Mouse (Mus musculus): Measurements from ENCODE around the gene Rpgrip1l. TPM values are rescaled to one million over a fixed set of nuclear protein-coding genes. Genes with fewer than 3 reads are reported as not detected.

Rpgrip1l gene
- total and polyA plus RNA-seq, 3 experiments: 2.1 to 5.0 (median 3.8) TPM

- H3K27ac ChIP-seq (ENCODE audit: insufficient read depth, low read depth): no peak overlapping the region
Measured at GRCm38 (mm10) chr8:91312342-91312741, 720 bp downstream of the Rpgrip1l start.

DNA sequence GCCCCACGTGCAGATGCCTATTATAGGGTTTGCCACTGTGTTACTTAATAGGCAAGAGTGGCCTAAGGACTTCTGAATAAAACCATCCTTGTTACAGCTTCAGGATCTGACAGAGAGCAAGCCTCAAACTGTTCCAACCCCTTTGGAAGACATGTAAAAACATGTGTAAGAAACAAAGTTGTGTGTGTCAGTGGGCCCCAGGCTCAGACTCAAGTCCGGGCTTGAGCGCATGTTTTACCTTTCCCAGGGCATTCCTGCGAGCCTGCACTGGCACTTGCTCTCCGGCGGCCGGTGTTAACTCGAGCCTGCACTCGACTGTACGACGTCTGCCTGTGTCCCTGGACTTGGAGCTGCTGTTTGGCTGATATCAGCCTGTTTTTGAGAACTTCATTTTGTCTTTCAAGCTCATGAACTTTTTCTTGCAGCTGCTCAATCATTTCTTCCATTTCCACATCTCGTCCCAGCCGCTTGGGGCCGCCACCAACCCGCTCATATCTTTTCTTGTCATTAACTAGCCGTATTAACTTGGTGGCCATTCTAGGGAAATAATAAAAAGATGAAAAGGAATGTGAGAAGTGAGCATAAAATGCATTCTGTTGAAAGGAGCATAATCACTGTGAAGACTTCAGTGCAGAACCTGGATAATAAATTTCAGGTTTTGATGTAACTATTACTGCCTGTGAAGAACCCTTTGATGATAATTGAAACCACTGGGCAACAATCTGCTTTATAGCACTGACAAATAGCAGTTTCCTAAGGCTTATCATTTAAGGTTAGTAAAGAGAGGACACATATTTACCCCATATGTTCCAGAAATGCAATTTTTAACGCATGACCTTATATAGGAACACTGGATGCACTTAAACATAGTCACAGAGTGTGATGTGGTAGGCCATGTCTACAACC, 8.3 kb downstream of the Rpgrip1l start:
- dilution Hi-C loops (cut with MboI; ENCODE audit: extremely low pct_ligation_motif_present, extremely low pct_unique_long_range_greater_than_20kb, low sequenced_read_pairs): no loop called here

More at GRCm38 (mm10) chr8:91312342-91312741, 720 bp downstream of the Rpgrip1l start:
- Histone ChIP-seq H3K36me3 (replicated peaks in 1 of 2; ENCODE audit: control insufficient read depth in 1 of 2, insufficient read depth in 1 of 2, low read length in 1 of 2) (peaks cover 0 to 19% of the 10 kb centered on the region in 2 experiments), H3K79me2 (replicated peaks; ENCODE audit: control insufficient read depth, extremely low read depth, insufficient read depth, poor library complexity, severe bottlenecking) (peaks cover 23% of the 10 kb centered on the region), H3K9ac (ENCODE audit: insufficient read depth, low read depth) (peak overlapping the region; percentile 56; the same call in 1 of the 2 replicates), H3K4me1 (ENCODE audit: control insufficient read depth in 1 of 2, insufficient read depth in 2 of 2) (peaks cover 0 to 27% of the 10 kb centered on the region in 2 experiments; a peak in 2 of 4 replicates), H3K4me2 (ENCODE audit: insufficient read depth, low read depth, poor library complexity, severe bottlenecking) (peak overlapping the region; percentile 79), H3K4me3 (replicated peaks in 1 of 3; ENCODE audit: low read depth in 2 of 3, low read length in 2 of 3, poor library complexity in 1 of 3) (peak overlapping the region; percentile 74 to 79 (median 76)), H3K9me3 (replicated peaks; ENCODE audit: low read length) (no peaks in the 10 kb centered on the region), H3K27me3 (replicated peaks) (no peaks in the 10 kb centered on the region)
- TF ChIP-seq CHD1 (IDR thresholded peaks at IDR 0.05; ENCODE audit: low read depth, low read length): no peak
- no peak for TF ChIP-seq RAD21 (IDR thresholded peaks at IDR 0.05; ENCODE audit: low read depth, low read length)
- no peak for TF ChIP-seq GABPA (IDR thresholded peaks at IDR 0.05; ENCODE audit: insufficient replicate concordance, low read depth, low read length)
- no peak for TF ChIP-seq ZC3H11A (IDR thresholded peaks at IDR 0.05; ENCODE audit: low read depth, low read length)
- TF ChIP-seq POLR2A (IDR thresholded peaks at IDR 0.05; ENCODE audit: low read depth, low read length): no peak
- no peak for TF ChIP-seq IRF4 (IDR thresholded peaks at IDR 0.05; ENCODE audit: low read depth, low read length)
- no peak for TF ChIP-seq ZMIZ1 (IDR thresholded peaks at IDR 0.05; ENCODE audit: low read depth, low read length)
- TF ChIP-seq NELFE (IDR thresholded peaks at IDR 0.05; ENCODE audit: low read depth, low read length): no peak
- no peak for TF ChIP-seq POLR2AphosphoS2 (IDR thresholded peaks at IDR 0.05; ENCODE audit: low read depth, low read length)
- no peak for TF ChIP-seq ZKSCAN1 (IDR thresholded peaks at IDR 0.05; ENCODE audit: borderline replicate concordance, low read depth, low read length)
- TF ChIP-seq NRF1 (IDR thresholded peaks at IDR 0.05; ENCODE audit: low read depth, low read length): no peak
- TF ChIP-seq USF1 (IDR thresholded peaks at IDR 0.05; ENCODE audit: low read depth, low read length): no peak
- TF ChIP-seq SIN3A (IDR thresholded peaks at IDR 0.05; ENCODE audit: low read length): no peak
- no peak for TF ChIP-seq MAX (IDR thresholded peaks at IDR 0.05; ENCODE audit: low read length)
- dilution Hi-C loops (cut with MboI; ENCODE audit: extremely low pct_ligation_motif_present, extremely low pct_unique_long_range_greater_than_20kb, low sequenced_read_pairs) (no loop called here), in situ Hi-C loops (cut with MboI; ENCODE audit: low pct_ligation_motif_present, low pct_unique_long_range_greater_than_20kb, low sequenced_read_pairs) (no loop called here)
- DNase-seq (ENCODE audit: extremely low read depth): no peak

More for the DNA sequence above, 8.3 kb downstream of the Rpgrip1l start:
- peaks cover 12 to 24% of the 10 kb centered on the region in 2 experiments for H3K36me3 ChIP-seq (replicated peaks in 1 of 2; ENCODE audit: control insufficient read depth in 1 of 2, insufficient read depth in 1 of 2, low read length in 1 of 2)
- H3K4me1 ChIP-seq (ENCODE audit: control insufficient read depth in 1 of 2, insufficient read depth in 2 of 2): no peaks in the 10 kb centered on the region
- no peak overlapping the region for H3K9ac ChIP-seq (ENCODE audit: insufficient read depth, low read depth)
- no peaks in the 10 kb centered on the region for H3K27me3 ChIP-seq (replicated peaks)
- H3K79me2 ChIP-seq (replicated peaks; ENCODE audit: control insufficient read depth, extremely low read depth, insufficient read depth, poor library complexity, severe bottlenecking): no peaks in the 10 kb centered on the region
- no peak overlapping the region for H3K4me3 ChIP-seq (replicated peaks in 1 of 3; ENCODE audit: low read depth in 2 of 3, low read length in 2 of 3, poor library complexity in 1 of 3)
- TF ChIP-seq PAX5 (IDR thresholded peaks at IDR 0.05; ENCODE audit: low read length) (no peak), MAZ (IDR thresholded peaks at IDR 0.05; ENCODE audit: low read depth, low read length) (no peak), POLR2AphosphoS2 (IDR thresholded peaks at IDR 0.05; ENCODE audit: low read depth, low read length) (no peak), ZKSCAN1 (IDR thresholded peaks at IDR 0.05; ENCODE audit: borderline replicate concordance, low read depth, low read length) (no peak), EP300 (IDR thresholded peaks at IDR 0.05; ENCODE audit: low read length) (no peak), JUND (conservative IDR thresholded peaks at IDR 0.05; ENCODE audit: low read depth, low read length) (no peak), KAT2A (IDR thresholded peaks at IDR 0.05; ENCODE audit: insufficient replicate concordance, low read length) (no peak), IRF4 (IDR thresholded peaks at IDR 0.05; ENCODE audit: low read depth, low read length) (no peak), MEF2A (IDR thresholded peaks at IDR 0.05; ENCODE audit: borderline replicate concordance, low read depth, low read length) (no peak), ETS1 (conservative IDR thresholded peaks at IDR 0.05; ENCODE audit: low read depth, low read length) (no peak), GABPA (IDR thresholded peaks at IDR 0.05; ENCODE audit: insufficient replicate concordance, low read depth, low read length) (no peak), NRF1 (IDR thresholded peaks at IDR 0.05; ENCODE audit: low read depth, low read length) (no peak)
- in situ Hi-C loops (cut with MboI; ENCODE audit: low pct_ligation_motif_present, low pct_unique_long_range_greater_than_20kb, low sequenced_read_pairs): no loop called here
- H3K27ac ChIP-seq (ENCODE audit: insufficient read depth, low read depth): no peak overlapping the region
- no peak overlapping the region for H3K4me2 ChIP-seq (ENCODE audit: insufficient read depth, low read depth, poor library complexity, severe bottlenecking)
- DNase-seq (ENCODE audit: extremely low read depth): no peak
- no peaks in the 10 kb centered on the region for H3K9me3 ChIP-seq (replicated peaks; ENCODE audit: low read length)

Data from CH12.LX (cell line).